Mouse (Mus musculus) heart, adult 11 months (tissue): ENCODE measurements at regions not wholly inside any gene's neighbourhood (a gene's known extent, or its start where the extent isn't known, plus 50 kb on each side); places are given as distances from the start of the nearest gene placed in this dataset.
A peak's percentile ranks its signal among the peaks of the same experiment; 100 is the strongest.

Experiments
- DNase-seq: peaks from one replicate; pipeline ENCODE4 v3.0.0; 2022

DNA sequence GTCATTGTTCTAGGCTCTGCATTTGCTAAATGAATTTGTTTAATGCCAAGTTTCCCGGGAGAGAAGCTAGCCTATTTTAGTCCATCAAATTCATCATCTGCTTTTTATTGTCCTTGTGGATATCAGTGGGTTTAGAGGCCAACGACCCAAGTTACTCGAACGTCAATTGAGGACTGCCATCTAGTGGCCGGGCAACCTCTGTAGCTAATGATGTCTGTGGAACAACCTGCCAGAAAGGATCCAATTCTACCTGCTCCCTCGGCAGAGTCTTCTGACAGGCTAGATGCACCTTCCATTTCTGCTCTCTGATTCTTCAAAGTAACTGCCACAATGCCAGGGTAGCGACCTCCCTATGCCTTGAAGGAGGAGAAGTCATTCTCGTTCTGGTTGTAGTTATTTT is 232.1 kb upstream of the Cxcr4 start:
- peak; percentile 92 for DNase-seq

DNA sequence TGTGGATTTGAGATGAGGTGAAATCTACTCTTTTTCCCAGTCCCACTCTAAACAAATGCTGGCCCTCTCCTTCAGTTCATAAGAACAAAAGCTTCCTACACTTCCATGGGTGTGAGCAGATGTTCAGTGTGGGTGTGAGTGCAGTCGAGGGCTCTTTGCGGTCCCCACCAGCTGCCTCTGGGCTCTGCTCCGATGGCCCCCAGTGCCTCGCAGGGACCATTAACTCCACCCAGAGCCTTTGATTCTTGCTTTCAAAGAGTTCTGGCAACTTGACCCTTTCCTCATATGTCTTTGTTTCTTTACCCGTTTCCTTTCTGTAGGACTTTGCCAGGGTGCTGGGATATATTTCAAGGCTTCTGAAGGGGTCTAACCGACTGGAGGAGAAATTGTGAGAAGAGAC is 229.9 kb upstream of the Cxcr4 start:
- DNase-seq = peak; percentile 65

DNA sequence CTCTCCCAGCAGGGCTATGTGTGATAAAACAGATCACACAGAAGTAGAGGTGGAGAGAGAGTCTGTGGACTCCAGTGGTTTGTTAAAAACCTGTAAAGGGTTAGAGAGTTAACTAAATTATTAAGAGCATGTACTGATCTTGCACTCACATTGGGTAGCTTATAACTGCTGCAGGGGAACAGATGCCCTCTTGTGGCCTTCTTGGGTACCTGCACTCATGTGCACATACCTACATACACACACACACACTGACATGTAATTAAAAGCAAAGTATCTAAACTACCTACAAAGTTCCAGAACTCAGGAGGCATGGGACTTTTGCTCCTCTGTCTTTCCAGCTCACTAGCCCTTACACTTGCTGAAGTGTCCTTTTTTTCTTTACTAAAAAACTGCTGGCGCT is 228.4 kb upstream of the Cxcr4 start:
- no peak for DNase-seq

DNA sequence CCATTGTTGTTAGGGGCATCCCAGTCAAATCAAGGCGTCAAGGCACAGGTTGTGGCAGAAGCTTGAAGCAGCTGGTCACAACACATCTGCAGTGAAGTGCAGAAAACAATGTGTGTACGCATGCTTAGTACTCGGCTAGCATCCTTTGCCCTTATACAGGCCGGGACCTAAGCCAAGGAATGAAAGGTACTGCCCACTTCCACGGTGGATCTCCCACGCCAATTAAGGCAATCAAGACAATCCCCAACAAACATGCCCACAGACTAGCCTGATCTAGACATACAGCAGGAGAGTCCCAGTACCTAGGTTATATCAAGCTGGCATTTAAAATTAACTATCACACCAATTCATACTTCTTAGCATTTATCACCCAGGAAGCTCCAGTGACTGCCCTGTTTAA is 227.5 kb upstream of the Cxcr4 start:
- DNase-seq = peak; percentile 54

DNA sequence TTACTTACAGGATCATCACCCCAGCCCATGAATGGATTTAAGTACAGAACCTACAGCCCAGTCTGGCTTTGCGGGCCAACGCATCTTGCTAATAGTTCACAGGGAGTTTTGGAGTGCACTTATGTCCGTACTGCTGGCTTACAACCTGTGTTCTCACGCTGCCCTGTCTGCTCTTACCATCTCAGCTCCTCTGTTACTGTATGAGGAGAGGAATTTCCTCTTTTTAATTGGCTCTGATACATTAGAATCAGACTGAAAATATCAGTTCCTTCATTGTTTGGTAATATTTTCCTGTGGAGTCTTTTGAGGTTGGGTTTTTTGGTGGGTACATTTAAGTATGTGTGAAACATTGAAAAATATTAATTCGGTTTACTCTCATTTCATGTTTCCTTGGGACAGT is 221.3 kb upstream of the Cxcr4 start:
- DNase-seq = peak; percentile 52

DNA sequence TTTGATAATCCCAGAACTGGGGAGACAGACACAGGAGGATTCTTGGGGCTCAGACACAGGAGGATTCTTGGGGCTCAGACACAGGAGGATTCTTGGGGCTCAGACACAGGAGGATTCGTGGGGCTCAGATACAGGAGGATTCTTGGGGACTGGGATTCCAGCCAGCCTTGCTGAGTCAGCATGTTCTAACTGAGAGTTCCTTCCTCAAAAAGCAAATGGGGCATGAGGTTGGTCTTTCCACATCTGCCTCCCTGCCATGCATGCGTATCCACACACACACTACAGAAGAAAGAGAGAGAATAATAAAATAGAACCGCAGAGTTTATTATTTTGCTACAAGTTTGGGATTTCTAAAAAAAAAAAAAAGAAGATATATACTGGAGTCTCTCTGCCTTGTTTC is 218.8 kb upstream of the Cxcr4 start:
- DNase-seq = peak; percentile 73

DNA sequence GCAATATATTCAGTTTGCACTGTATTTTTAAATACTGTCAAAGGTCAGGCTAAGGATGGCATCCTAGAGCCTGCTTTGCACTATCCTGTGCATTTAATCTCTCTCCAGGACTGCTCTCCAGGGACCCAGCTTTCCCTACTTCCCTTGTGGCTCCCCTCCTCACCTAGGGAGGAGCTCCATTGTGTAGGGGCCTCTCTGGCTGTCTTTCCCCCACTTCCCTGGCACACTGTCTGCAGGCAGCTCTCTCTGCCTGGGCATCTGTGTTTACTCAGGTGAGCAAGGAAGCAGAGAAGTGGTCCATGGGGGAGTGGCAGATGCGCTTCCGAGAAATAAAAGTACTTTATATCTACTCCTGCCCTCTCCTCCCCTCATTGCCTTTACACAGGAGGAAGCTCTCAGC is 218.0 kb upstream of the Cxcr4 start:
- peak; percentile 82 for DNase-seq

DNA sequence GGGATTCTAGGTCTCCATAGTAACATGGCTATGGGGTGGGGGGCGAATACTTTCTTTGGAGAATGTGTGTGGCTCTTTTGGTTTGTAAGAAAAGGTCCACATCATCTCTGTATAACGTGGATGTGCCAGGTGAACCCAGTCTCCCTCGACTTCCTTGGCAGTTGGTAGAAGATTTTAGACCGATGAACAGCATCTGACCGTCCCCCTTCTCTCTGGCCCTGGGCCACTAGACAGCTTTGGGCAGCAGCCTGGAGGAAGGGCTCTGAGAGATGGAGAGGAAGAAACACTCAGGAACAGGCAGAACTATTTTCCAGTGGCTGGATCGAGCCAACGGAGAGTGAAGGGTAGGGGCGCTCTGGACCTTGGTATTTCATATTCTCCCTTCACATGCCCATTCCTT is 217.5 kb upstream of the Cxcr4 start:
- peak; percentile 61 for DNase-seq

DNA sequence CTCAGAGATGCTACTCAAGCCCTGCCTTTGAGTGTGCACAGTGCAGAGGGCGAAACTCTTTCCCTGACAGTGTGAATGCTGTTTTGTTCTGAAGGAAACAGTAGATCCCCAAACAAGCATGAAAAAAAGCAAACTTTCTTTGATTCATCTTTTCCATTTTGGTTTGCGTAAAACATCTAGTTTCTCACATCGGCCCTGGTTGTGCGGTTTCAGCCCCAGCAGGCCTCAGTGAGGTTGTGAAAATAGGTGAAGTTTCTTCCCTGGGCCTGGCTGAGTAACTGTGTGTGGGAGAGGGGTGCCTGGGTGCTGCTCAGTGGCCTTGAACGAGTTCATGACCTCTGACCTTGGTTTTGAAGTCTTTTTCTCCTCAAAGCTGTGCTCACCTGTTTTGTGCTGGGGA is 216.5 kb upstream of the Cxcr4 start:
- DNase-seq = peak; percentile 72

DNA sequence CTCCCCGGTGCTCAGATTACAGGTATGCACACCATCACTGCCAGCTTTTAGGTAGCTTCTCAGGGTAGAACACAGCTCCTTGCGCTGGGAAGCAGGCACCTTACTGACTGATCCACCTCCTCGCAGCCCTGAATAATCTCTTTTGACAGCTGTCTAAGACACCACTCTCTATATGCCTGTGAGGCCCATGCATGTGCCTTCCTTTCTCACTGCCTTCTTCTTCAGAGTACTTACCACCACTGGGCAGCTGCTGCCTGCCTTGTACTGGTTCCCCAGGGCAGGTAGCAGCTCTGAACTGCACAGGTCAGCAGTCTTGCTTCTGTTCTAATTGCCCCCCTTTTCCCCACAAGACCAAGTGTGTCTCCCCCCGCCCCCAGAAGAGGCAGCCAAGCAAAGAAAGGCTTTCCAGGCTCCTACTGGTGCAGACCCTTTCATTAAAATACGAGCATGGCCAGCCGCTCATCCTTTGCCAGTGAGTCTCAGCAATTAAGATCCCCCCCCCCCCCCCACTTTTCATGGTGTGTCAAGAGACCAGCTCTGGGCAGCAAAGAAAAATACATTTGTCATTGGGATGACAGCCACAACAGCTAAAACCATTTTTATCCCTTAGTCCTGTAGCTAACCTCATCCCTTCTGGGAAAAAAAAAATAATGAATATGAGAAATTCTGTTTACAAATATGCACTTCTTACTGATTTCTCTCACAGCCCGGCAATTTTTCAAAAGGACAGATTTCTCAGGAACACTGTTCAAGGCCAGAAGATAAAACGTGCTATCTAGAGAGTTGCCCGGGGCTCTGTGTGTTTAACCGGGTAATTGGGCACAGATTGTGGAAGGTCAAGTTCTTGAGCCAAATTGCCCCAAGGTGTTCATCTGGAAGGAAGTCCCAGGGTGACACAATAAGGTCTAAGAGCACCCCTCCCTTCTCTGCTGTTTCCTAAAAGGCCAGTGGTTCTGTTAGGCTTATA is 213.9 kb upstream of the Cxcr4 start:
- peak; percentile 70 for DNase-seq

DNA sequence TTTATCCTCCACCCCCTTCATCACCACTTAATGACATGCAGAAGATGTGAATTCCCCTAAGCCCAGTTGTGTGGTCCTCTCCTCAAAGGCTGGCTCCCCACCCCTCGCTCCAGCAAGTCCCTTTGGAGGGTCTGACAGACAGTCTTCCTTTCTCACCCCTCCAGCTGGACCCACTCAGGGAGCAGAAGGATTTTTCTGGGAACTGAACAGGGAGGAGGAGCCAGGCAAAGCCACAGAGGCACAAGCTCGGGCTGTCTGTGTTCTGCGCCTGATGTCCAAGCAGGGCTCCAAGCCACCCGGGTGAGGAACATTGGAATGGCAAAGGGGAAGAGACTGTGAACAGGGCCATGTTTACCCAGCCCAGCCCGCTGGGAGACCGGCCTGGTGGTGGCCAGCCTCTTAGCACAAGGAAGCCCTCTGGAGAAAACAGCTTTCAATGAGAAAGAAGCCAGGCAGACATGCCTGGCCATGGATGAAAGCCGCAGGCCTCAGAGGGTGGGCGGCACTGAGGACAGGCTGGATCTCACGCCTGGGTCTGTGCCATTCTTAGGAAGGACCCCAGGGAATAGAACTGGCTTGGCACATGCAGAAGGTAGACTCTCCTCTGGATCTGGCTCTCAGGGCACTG is 211.5 kb upstream of the Cxcr4 start:
- peak; percentile 95 for DNase-seq

DNA sequence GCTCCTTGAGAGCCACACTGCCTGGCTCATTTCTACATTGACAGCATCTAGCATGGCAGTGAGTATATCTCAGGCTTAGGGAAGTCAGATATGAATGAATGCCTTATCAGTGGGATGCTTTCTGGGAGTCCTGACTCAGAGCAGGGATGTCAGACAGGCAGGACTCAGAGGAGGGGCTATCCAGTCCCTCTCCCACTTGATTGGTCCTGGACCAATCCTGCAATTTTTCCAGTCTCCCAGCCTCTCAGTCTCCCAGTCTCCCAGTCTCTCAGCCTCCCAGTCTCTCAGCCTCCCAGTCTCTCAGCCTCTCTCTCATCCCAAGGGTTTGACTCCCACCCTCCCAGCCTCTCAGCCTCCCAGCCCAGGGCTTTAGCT is 211.0 kb upstream of the Cxcr4 start:
- peak; percentile 62 for DNase-seq

DNA sequence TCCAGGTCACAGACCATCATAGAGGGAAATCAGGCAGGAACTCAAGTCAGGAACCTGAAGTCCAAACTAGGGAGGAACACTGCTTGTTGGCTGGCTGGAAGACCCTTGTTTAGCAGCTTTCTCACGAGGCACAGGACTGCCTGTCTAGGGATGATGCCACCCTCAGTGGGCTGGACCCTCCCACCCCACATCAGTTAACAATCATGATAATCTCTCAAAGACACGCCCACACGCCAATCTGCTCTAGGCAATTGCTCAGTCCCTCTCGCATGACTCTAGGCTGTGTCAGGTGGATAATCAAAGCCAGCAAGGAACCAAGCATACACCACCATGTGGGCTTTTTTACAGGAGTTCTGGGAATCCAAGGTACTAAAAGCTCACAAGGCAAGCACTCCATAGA is 206.6 kb upstream of the Cxcr4 start:
- DNase-seq = peak; percentile 72

DNA sequence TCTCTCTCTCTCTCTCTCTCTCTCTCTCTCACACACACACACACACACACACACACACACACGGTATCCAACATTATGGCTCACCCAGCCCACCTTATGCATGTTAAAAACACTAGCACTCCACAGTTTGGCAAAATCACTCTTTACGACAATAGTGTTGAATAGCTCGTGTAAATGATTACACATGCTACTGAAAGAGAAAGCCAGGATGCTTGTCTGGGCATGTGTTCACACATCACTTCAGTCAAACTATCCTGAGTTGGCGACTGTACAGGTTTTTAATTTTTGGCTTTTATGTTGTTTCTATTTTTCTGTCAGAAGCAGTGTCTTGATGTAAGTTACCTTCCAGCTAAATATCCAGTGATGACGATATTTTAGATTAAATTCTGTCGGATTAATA is 203.6 kb upstream of the Cxcr4 start:
- no peak for DNase-seq

DNA sequence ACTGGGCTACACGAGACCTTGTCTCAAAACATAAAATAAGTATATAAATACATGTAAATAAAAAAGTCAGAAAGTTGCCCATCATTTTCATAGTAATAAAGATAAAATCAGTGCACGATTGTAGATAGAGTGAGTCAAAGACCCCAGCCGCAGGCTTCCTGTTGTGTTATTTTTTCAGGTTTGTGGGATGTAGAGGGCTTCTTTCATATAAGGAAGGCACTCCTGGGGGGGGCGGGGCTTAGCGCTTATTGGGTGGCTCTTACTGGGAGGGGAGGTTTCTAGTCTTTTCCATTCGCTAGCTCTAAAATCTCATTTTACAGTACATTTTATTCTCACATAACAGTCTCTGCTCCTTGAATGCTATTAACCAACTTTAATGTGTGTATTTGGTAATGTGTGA is 198.8 kb upstream of the Cxcr4 start:
- DNase-seq = peak; percentile 35

DNA sequence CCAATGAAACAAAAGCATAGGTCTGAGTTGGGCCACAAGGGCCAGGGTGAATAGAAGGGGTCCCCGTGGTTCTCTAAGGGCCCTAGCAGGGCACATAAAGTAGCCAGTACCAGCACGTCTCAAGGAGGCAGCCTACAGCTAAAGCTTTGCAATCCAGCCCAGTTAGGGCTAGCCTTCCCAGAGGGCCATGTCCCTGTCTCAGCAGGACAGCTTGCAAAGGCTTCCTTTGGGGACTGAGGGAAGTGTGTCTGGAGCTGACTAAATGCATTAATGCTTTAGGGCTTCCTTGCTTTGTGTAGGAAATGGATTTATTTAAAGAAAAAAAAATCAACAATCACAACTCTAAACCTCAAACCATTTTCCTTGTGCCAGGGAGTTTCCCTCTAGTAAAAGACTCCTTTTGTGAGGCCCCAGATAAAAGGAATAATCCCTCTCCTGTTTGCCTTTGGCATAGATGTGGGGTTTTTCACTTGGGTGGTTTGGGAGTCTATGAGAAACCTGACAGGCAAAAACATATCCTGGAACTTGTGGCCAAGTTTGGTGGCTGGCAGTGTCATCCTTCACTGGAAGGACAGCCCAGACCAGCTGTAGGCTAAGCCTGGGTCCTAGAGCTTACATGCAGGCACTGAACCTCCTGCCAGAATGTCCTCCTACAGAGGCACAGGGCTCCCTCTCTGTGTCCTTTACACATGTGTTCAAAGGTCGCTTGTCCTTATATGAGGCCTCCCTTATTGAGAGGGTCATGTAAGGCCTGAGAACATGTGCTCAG is 197.7 kb upstream of the Cxcr4 start:
- DNase-seq = peak; percentile 51

DNA sequence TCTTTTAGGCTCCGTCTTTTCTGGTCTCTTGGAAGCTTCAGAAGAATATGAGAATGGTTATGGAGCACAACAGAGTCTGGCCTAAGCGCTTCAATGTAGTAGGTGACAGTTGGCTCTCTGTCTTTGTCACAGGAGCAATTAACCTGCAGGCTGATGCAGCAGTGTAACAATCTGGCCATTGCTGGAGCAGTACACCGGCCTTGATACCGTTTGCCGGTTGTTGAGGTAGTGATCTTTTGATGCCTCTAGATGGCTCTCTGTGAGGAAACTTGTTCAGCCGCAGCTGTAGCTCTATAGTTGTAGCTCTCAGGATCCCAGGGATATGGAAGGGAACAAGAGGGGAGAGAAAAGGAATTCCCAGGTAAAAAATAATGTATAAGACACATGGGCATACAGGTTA is 196.1 kb upstream of the Cxcr4 start:
- no peak for DNase-seq

DNA sequence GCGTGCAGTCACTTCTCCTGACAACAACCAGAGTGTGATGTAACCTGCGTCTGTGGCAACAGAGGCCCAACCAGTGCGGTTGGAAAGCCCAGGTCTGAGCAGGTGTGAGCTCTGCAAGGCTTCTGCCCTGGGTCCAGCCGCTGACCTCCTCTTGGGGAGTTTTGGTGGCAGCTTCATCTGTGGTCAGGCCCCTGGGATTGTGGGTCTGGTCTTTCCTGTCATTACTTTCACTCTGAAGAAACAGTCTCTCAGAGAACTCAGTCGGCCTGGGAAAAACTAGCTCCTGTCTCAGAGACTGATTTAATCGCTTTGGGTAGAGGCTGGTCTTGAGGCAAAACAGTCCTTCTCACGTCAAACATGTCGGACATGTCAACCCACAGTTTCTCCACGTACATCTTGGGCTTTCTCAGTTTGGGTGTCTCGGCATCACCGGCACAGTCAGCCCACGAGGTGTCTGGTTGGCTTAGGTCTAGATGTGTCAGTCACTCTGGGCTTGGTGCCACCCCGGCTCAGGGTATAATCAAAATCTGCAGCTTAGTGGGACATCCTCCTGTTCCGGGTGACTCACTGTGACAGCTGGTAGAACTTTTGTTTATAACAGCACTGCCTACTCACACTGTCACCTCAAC is 195.0 kb upstream of the Cxcr4 start:
- peak; percentile 85 for DNase-seq

DNA sequence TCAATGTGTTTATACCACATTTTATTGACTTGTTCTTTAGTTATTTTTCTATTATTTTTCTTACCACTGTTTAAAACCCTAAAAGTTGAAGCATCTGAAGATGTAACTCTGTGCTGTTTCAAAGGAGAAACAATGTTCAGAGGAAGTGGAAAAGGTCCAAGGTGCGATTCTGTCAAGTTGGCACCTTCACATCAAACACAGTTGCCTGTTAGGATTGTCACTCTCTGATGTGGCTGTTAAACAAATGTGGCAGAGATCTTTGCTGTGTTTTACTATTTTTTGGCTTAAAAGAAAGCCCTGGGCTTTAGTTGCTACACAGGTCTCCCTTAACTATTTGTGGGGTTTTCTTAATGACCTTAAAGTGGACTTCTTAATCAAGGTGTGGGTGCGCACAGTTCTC is 190.2 kb upstream of the Cxcr4 start:
- no peak for DNase-seq

DNA sequence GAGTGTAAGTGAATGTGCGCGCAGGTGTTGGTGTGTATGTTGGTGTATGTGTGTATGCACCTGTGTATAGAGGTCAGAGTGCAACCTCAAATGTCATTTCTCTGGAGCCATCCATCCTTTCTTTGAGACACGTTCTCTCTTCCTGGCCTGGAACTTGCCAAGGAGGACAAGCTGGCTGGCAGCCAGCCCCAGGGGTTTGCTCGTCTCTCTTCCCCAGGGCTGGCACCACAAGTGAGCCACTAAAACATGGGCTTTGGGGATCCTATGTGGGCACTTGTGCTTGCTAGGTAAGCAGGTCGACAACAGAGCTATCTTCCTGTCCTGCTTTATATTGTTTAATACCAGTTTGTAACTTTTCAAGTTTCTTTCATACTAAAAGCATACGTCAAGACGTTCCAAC is 189.8 kb upstream of the Cxcr4 start:
- DNase-seq = peak; percentile 51

DNA sequence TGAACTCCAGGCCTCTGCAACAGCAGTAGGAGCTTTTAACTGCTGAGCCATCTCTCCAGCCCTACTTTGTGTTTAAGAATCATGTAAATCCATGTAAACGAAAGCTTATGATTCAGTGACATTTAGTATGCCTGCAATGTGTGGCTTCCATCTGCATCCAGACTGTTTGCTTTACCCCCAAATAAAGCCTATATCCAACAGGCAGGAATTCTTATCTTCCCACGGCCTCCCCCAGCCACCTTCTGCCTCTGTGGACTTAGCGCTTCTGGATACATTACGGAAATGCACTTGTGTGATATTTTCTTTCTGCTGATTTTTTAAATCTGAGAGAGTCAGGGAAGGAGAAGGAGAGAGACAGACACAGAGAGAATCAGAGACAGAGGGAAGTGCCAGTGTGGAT is 189.2 kb upstream of the Cxcr4 start:
- peak; percentile 73 for DNase-seq

DNA sequence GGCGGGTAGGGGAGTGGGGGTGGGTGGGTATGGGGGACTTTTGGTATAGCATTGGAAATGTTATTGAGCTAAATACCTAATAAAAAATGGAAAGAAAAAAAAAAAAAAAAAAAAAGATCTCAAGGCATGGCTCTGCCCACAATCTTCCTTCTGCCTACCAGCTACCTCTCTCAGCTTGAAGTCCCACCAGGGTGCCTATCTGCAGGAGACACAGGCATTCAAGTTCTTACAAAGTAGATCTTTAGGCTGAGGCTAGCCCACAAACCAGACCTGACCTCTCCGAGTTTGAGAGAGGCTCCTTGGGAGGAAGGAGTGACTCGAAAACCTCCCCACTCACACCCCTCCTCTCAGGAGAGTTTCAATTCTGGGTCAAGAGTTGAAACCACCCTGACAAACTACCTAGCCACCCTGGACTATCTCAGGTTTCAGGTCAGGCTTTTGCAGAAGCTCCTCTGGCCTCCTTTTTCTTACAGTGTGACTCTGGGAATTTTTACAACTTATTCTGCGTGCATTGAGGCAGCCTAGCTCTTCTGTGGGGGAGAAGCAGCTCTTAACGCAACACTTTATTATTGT is 187.6 kb upstream of the Cxcr4 start:
- peak; percentile 69 for DNase-seq

DNA sequence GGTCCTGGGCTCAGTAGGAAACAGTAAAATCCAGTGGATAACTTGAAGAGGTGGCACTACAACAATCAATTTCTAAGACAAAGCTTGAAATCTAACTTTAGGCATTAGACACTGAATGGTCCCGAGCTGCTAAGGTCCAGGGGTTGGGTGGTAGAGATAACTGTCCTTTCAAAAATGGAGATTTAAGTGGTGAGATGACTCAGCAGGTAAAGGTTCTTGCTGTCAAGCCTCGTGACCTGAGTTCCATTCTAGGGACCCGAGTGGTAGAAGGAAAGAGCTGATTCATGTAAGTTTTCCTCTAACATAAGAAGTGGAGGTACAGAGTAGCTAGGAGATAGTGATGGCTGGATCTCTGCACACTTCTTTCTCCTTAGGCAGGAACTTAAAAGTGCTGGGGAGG is 180.3 kb upstream of the Cxcr4 start:
- no peak for DNase-seq
